ENCODE assay signal across 20 mouse cellular contexts in genomic region chr5:116864275-116864674, GRCm38 (mm10).
DNase-seq lines count a peak whose midpoint lies in the region; ATAC-seq and TF ChIP-seq lines count a peak whose summit lies in the region.
"Had no signal": no experiment of that assay in that cellular context is flagged by ENCODE, and none has a peak within 500 bp of the region (broad histone marks: within the 10 kb centered on the region; RNA-seq: fewer than 3 reads in every experiment).

No protein-coding gene starts in this region.

- no peak for ATAC-seq in forebrain, postnatal 0 days
- ATAC-seq in forebrain, embryonic 12.5 days (ENCODE audit: low FRiP score): no peak
- no peak for ATAC-seq in midbrain, postnatal 0 days (ENCODE audit: low FRiP score)
- ATAC-seq in midbrain, embryonic 14.5 days (ENCODE audit: low FRiP score, low TSS enrichment): no peak
- ATAC-seq: CD4-positive, CD25-positive, alpha-beta regulatory T cell, adult 4 months; forebrain, embryonic 13.5 days; hindbrain, embryonic 16.5 days had no signal

- H3K27me3 ChIP-seq in forebrain, postnatal 0 days (ENCODE audit: insufficient read depth, low read length): no peaks in the 10 kb centered on the region
- H3K27me3 ChIP-seq in forebrain, embryonic 12.5 days: no peaks in the 10 kb centered on the region
- no peaks in the 10 kb centered on the region for H3K27me3 ChIP-seq in midbrain, postnatal 0 days (ENCODE audit: insufficient read depth, low read length)
- H3K27me3 ChIP-seq in midbrain, embryonic 14.5 days (ENCODE audit: control insufficient read depth, insufficient read depth, low read length): no peaks in the 10 kb centered on the region
- H3K27me3 ChIP-seq in cerebellum, adult 2 months (ENCODE audit: control insufficient read depth, insufficient read depth, low read length): no peaks in the 10 kb centered on the region; the same call in 1 of the 2 replicates
- H3K27me3 ChIP-seq: embryonic facial prominence, embryonic 13.5 days; forebrain, embryonic 13.5 days; heart, embryonic 12.5 days had no signal

- TF ChIP-seq POLR2A in cerebellum, adult 2 months (IDR thresholded peaks at IDR 0.05; ENCODE audit: borderline replicate concordance, insufficient read depth, low read length): no peak

- WGBS in forebrain, postnatal 0 days: 90% methylated on average over 11 of the region's 11 CpGs
- 89% methylated on average over 11 of the region's 11 CpGs for WGBS in forebrain, embryonic 12.5 days
- 88% methylated on average over 11 of the region's 11 CpGs for WGBS in midbrain, postnatal 0 days
- 92% methylated on average over 11 of the region's 11 CpGs for WGBS in midbrain, embryonic 14.5 days
- 88% methylated on average over 11 of the region's 11 CpGs for WGBS in cerebellum, adult 2 months

- H3K4me2 ChIP-seq in forebrain, postnatal 0 days (ENCODE audit: low read depth): no peak overlapping the region
- no peak overlapping the region for H3K4me2 ChIP-seq in forebrain, embryonic 12.5 days
- H3K4me2 ChIP-seq in midbrain, postnatal 0 days (ENCODE audit: low read depth, low read length, poor library complexity, severe bottlenecking): no peak overlapping the region
- no peak overlapping the region for H3K4me2 ChIP-seq in midbrain, embryonic 14.5 days (ENCODE audit: low read length)
- H3K4me2 ChIP-seq: embryonic facial prominence, embryonic 13.5 days; forebrain, embryonic 13.5 days; heart, embryonic 12.5 days had no signal

- no peak overlapping the region for H3K9ac ChIP-seq in forebrain, postnatal 0 days
- no peak overlapping the region for H3K9ac ChIP-seq in forebrain, embryonic 12.5 days
- H3K9ac ChIP-seq in midbrain, postnatal 0 days (replicated peaks; ENCODE audit: low read length, poor library complexity, severe bottlenecking): no peak overlapping the region
- H3K9ac ChIP-seq in midbrain, embryonic 14.5 days (replicated peaks; ENCODE audit: low read length): no peak overlapping the region
- H3K9ac ChIP-seq: embryonic facial prominence, embryonic 13.5 days; forebrain, embryonic 13.5 days; heart, embryonic 12.5 days had no signal

- no peak overlapping the region for H3K4me3 ChIP-seq in forebrain, postnatal 0 days (ENCODE audit: low read depth, low read length)
- no peak overlapping the region for H3K4me3 ChIP-seq in forebrain, embryonic 12.5 days (replicated peaks)
- no peak overlapping the region for H3K4me3 ChIP-seq in midbrain, postnatal 0 days (ENCODE audit: low read depth, low read length)
- no peak overlapping the region for H3K4me3 ChIP-seq in midbrain, embryonic 14.5 days (replicated peaks; ENCODE audit: low read depth, low read length)
- no peak overlapping the region for H3K4me3 ChIP-seq in cerebellum, adult 2 months (replicated peaks; ENCODE audit: insufficient read depth, low read depth, low read length)
- H3K4me3 ChIP-seq: embryonic facial prominence, embryonic 13.5 days; forebrain, embryonic 13.5 days; gastrocnemius, adult 2 months; heart, embryonic 12.5 days had no signal

- no peak for DNase-seq in forebrain, postnatal 0 days
- no peak for DNase-seq in midbrain, postnatal 0 days (ENCODE audit: low spot score)
- DNase-seq in midbrain, embryonic 14.5 days: no peak
- DNase-seq in ZHBTc4 (ENCODE audit: low read depth, low spot score): peak; percentile 42
- DNase-seq in cerebellum, adult 2 months: no peak
- DNase-seq in kidney, postnatal 14 days: no peak
- DNase-seq: adrenal gland, postnatal 10 days; B cell, adult 2 months; cerebellum, adult 11-12 months; cerebellum, adult 9-11 months; cerebellum, postnatal 36 days; gastrocnemius, adult 2 months; gastrocnemius, postnatal 25 days; heart, postnatal 36 days had no signal

- H3K9me3 ChIP-seq in forebrain, postnatal 0 days (ENCODE audit: low read length): no peaks in the 10 kb centered on the region
- no peaks in the 10 kb centered on the region for H3K9me3 ChIP-seq in forebrain, embryonic 12.5 days
- no peaks in the 10 kb centered on the region for H3K9me3 ChIP-seq in midbrain, postnatal 0 days (ENCODE audit: low read length)
- H3K9me3 ChIP-seq in midbrain, embryonic 14.5 days (ENCODE audit: control insufficient read depth, low read length): no peaks in the 10 kb centered on the region
- H3K9me3 ChIP-seq: forebrain, embryonic 13.5 days had no signal

- H3K27ac ChIP-seq in forebrain, postnatal 0 days (ENCODE audit: low read depth, low read length): no peak overlapping the region
- no peak overlapping the region for H3K27ac ChIP-seq in forebrain, embryonic 12.5 days
- H3K27ac ChIP-seq in midbrain, postnatal 0 days (ENCODE audit: low read depth, low read length): no peak overlapping the region
- no peak overlapping the region for H3K27ac ChIP-seq in midbrain, embryonic 14.5 days (replicated peaks; ENCODE audit: low read depth, low read length)
- no peak overlapping the region for H3K27ac ChIP-seq in cerebellum, adult 2 months (ENCODE audit: insufficient read depth, low read length)
- H3K27ac ChIP-seq: embryonic facial prominence, embryonic 13.5 days; forebrain, embryonic 13.5 days; gastrocnemius, adult 2 months had no signal

- TF ChIP-seq CTCF in forebrain, postnatal 0 days (IDR thresholded peaks at IDR 0.05; ENCODE audit: low read depth): 0 out of 2 replicates have a peak, but pooled peaks have one; percentile 28
- peak; percentile 28; the same call in 1 of the 2 replicates for TF ChIP-seq CTCF in midbrain, postnatal 0 days (IDR thresholded peaks at IDR 0.05)
- no peak for TF ChIP-seq CTCF in cerebellum, adult 2 months (IDR thresholded peaks at IDR 0.05; ENCODE audit: borderline replicate concordance, insufficient read depth, low read depth, low read length)

- no peaks in the 10 kb centered on the region for H3K36me3 ChIP-seq in forebrain, postnatal 0 days (ENCODE audit: insufficient read depth)
- H3K36me3 ChIP-seq in forebrain, embryonic 12.5 days (replicated peaks): no peaks in the 10 kb centered on the region
- H3K36me3 ChIP-seq in midbrain, postnatal 0 days (ENCODE audit: insufficient read depth, low read length): no peaks in the 10 kb centered on the region
- H3K36me3 ChIP-seq in midbrain, embryonic 14.5 days (ENCODE audit: control insufficient read depth, insufficient read depth, low read length): no peaks in the 10 kb centered on the region
- H3K36me3 ChIP-seq: embryonic facial prominence, embryonic 13.5 days; heart, embryonic 12.5 days had no signal

- H3K4me1 ChIP-seq in forebrain, postnatal 0 days (ENCODE audit: insufficient read depth): no peaks in the 10 kb centered on the region
- H3K4me1 ChIP-seq in forebrain, embryonic 12.5 days: no peaks in the 10 kb centered on the region
- H3K4me1 ChIP-seq in midbrain, postnatal 0 days (ENCODE audit: insufficient read depth, low read length): no peaks in the 10 kb centered on the region
- no peaks in the 10 kb centered on the region for H3K4me1 ChIP-seq in midbrain, embryonic 14.5 days (ENCODE audit: control insufficient read depth, insufficient read depth, low read length)
- no peaks in the 10 kb centered on the region for H3K4me1 ChIP-seq in cerebellum, adult 2 months (ENCODE audit: control insufficient read depth, insufficient read depth, low read length)
- H3K4me1 ChIP-seq: embryonic facial prominence, embryonic 13.5 days; forebrain, embryonic 13.5 days; heart, embryonic 12.5 days had no signal
